Mouse (Mus musculus) intestine, embryonic 15.5 days (tissue): Measurements from ENCODE around the gene Rubcnl. TPM values are rescaled to one million over a fixed set of nuclear protein-coding genes. Genes with fewer than 3 reads are reported as not detected.

Source experiments
- ATAC-seq: fragments of 200-750 bp; cut with Nextera tagmentation; 2 replicates; pipeline ENCODE4 v1.8.0; 2017; ENCODE audit warnings: moderate TSS enrichment, moderate library complexity
- H3K27ac ChIP-seq: fragments of 300-500 bp; sonication (generic); 2 replicates; pipeline ENCODE4 v1.5.1; 2015; ENCODE audit warnings: mild to moderate bottlenecking, inconsistent platforms
- H3K27me3 ChIP-seq: fragments of 300-500 bp; sonication (generic); replicated peaks from 2 replicates; pipeline ENCODE4 v1.6.1; 2015; ENCODE audit warnings: inconsistent platforms
- H3K36me3 ChIP-seq: fragments of 300-500 bp; sonication (generic); 2 replicates; pipeline ENCODE4 v1.6.1; 2015; ENCODE audit warnings: inconsistent platforms
- H3K4me1 ChIP-seq: fragments of 300-500 bp; sonication (generic); replicated peaks from 2 replicates; pipeline ENCODE4 v1.6.1; 2015; ENCODE audit warnings: inconsistent platforms
- H3K4me2 ChIP-seq: fragments of 300-500 bp; sonication (generic); replicated peaks from 2 replicates; pipeline ENCODE4 v1.6.1; 2015; ENCODE audit warnings: mild to moderate bottlenecking, inconsistent platforms
- H3K4me3 ChIP-seq: fragments of 300-500 bp; sonication (generic); replicated peaks from 2 replicates; pipeline ENCODE4 v1.5.1; 2015; ENCODE audit warnings: inconsistent platforms
- H3K9ac ChIP-seq: fragments of 300-500 bp; sonication (generic); 2 replicates; pipeline ENCODE4 v1.6.1; 2015; ENCODE audit warnings: inconsistent platforms
- H3K9me3 ChIP-seq: fragments of 300-500 bp; sonication (generic); 2 replicates; pipeline ENCODE4 v1.6.1; 2016; ENCODE audit warnings: inconsistent platforms
- whole genome bisulfite sequencing: fragments of 180-500 bp; shearing (Covaris S2); methylation state at CpG from one replicate; pipeline ENCODE4 v1.1.7; 2015; 5-methylcytosine and 5-hydroxymethylcytosine counted together
- polyA plus RNA-seq: library from polyadenylated mRNA; unstranded; fragments of >200 nt; fragmentation: Nextera tagmentation; extraction: Ambion mirVana; gene quantifications from 2 replicates; pipeline ENCODE4 v1.2.1, GENCODE M21; 2015

Rubcnl gene
- polyA plus RNA-seq, 1 experiment from 2014 or later: 0.55 TPM

GRCm38 (mm10) chr14:75056861-75057431, 41.1 kb downstream of the Rubcnl start:
- Histone ChIP-seq H3K9me3 (no peaks in the 10 kb centered on the region), H3K27ac (no peak overlapping the region), H3K36me3 (no peaks in the 10 kb centered on the region), H3K9ac (no peak overlapping the region), H3K4me2 (no peak overlapping the region), H3K27me3 (no peaks in the 10 kb centered on the region), H3K4me1 (peaks cover 7% of the 10 kb centered on the region; the same call in 1 of the 2 replicates), H3K4me3 (no peak overlapping the region)
- no peak for ATAC-seq
- WGBS: 75% methylated on average over 9 of the region's 9 CpGs

- no peaks in the 10 kb centered on the region for H3K4me1 ChIP-seq
- no peaks in the 10 kb centered on the region for H3K27me3 ChIP-seq
- no peak overlapping the region for H3K4me3 ChIP-seq
- H3K36me3 ChIP-seq: no peaks in the 10 kb centered on the region
- peak; percentile 53; the same call in 1 of the 2 replicates for ATAC-seq
- H3K4me2 ChIP-seq: no peak overlapping the region
- no peak overlapping the region for H3K9ac ChIP-seq
- H3K27ac ChIP-seq: no peak overlapping the region
- H3K9me3 ChIP-seq: no peaks in the 10 kb centered on the region
- WGBS: 39% methylated on average over 8 of the region's 8 CpGs
Measured at GRCm38 (mm10) chr14:75060562-75060961, 44.7 kb downstream of the Rubcnl start.

GRCm38 (mm10) chr14:75063936-75064335, 48.1 kb downstream of the Rubcnl start:
- WGBS: 90% methylated on average over 8 of the region's 8 CpGs
- H3K4me1 ChIP-seq: no peaks in the 10 kb centered on the region
- H3K4me2 ChIP-seq: no peak overlapping the region
- no peak overlapping the region for H3K4me3 ChIP-seq
- no peaks in the 10 kb centered on the region for H3K9me3 ChIP-seq
- H3K9ac ChIP-seq: no peak overlapping the region
- H3K27me3 ChIP-seq: no peaks in the 10 kb centered on the region
- no peak for ATAC-seq
- H3K36me3 ChIP-seq: no peaks in the 10 kb centered on the region
- no peak overlapping the region for H3K27ac ChIP-seq

GRCm38 (mm10) chr14:75064520-75064919, 48.7 kb downstream of the Rubcnl start:
- no peaks in the 10 kb centered on the region for H3K9me3 ChIP-seq
- no peaks in the 10 kb centered on the region for H3K4me1 ChIP-seq
- no peak overlapping the region for H3K4me2 ChIP-seq
- no peak overlapping the region for H3K27ac ChIP-seq
- H3K9ac ChIP-seq: no peak overlapping the region
- peak; percentile 40; the same call in 1 of the 2 replicates for ATAC-seq
- WGBS: 79% methylated on average over 7 of the region's 7 CpGs
- no peak overlapping the region for H3K4me3 ChIP-seq
- H3K36me3 ChIP-seq: no peaks in the 10 kb centered on the region
- no peaks in the 10 kb centered on the region for H3K27me3 ChIP-seq

- 92% methylated on average over 5 of the region's 5 CpGs for WGBS
Measured at GRCm38 (mm10) chr14:75065211-75065610, 49.4 kb downstream of the Rubcnl start.

GRCm38 (mm10) chr14:75068430-75069112, 52.7 kb downstream of the Rubcnl start:
- WGBS: 80% methylated on average over 19 of the region's 19 CpGs
- Histone ChIP-seq H3K4me2 (no peak overlapping the region), H3K4me1 (no peaks in the 10 kb centered on the region)

More at GRCm38 (mm10) chr14:75065211-75065610, 49.4 kb downstream of the Rubcnl start:
- Histone ChIP-seq H3K4me2 (no peak overlapping the region), H3K27ac (no peak overlapping the region), H3K4me3 (no peak overlapping the region), H3K36me3 (no peaks in the 10 kb centered on the region), H3K9ac (no peak overlapping the region), H3K4me1 (no peaks in the 10 kb centered on the region), H3K27me3 (no peaks in the 10 kb centered on the region), H3K9me3 (no peaks in the 10 kb centered on the region)
- no peak for ATAC-seq

GRCm38 (mm10) chr14:75069356-75069979, 53.6 kb downstream of the Rubcnl start:
- Histone ChIP-seq H3K4me2 (no peak overlapping the region), H3K27ac (no peak overlapping the region), H3K9ac (no peak overlapping the region), H3K36me3 (no peaks in the 10 kb centered on the region), H3K27me3 (no peaks in the 10 kb centered on the region), H3K4me3 (no peak overlapping the region), H3K4me1 (no peaks in the 10 kb centered on the region), H3K9me3 (no peaks in the 10 kb centered on the region)
- WGBS: 69% methylated on average over 7 of the region's 7 CpGs
- no peak for ATAC-seq

More at GRCm38 (mm10) chr14:75068430-75069112, 52.7 kb downstream of the Rubcnl start:
- Histone ChIP-seq H3K9me3 (no peaks in the 10 kb centered on the region), H3K27me3 (no peaks in the 10 kb centered on the region), H3K36me3 (no peaks in the 10 kb centered on the region), H3K4me3 (no peak overlapping the region), H3K27ac (no peak overlapping the region), H3K9ac (no peak overlapping the region)
- no peak for ATAC-seq

- Histone ChIP-seq H3K4me1 (no peaks in the 10 kb centered on the region), H3K4me2 (no peak overlapping the region), H3K4me3 (no peak overlapping the region), H3K9ac (no peak overlapping the region), H3K36me3 (no peaks in the 10 kb centered on the region), H3K27me3 (no peaks in the 10 kb centered on the region), H3K9me3 (no peaks in the 10 kb centered on the region), H3K27ac (no peak overlapping the region)
- no peak for ATAC-seq
- WGBS: 85% methylated on average over 15 of the region's 15 CpGs
Measured at GRCm38 (mm10) chr14:75071091-75071490, 55.3 kb downstream of the Rubcnl start.

GRCm38 (mm10) chr14:75075299-75076180, 59.7 kb downstream of the Rubcnl start:
- H3K4me2 ChIP-seq: no peak overlapping the region
- no peak overlapping the region for H3K4me3 ChIP-seq
- 79% methylated on average over 10 of the region's 10 CpGs for WGBS
- H3K36me3 ChIP-seq: no peaks in the 10 kb centered on the region
- H3K9me3 ChIP-seq: no peaks in the 10 kb centered on the region
- no peak overlapping the region for H3K9ac ChIP-seq
- no peaks in the 10 kb centered on the region for H3K27me3 ChIP-seq
- no peaks in the 10 kb centered on the region for H3K4me1 ChIP-seq
- ATAC-seq: no peak
- H3K27ac ChIP-seq: no peak overlapping the region

GRCm38 (mm10) chr14:75077946-75078345, 62.1 kb downstream of the Rubcnl start:
- Histone ChIP-seq H3K9ac (no peak overlapping the region), H3K4me1 (no peaks in the 10 kb centered on the region), H3K4me3 (no peak overlapping the region), H3K36me3 (no peaks in the 10 kb centered on the region), H3K9me3 (no peaks in the 10 kb centered on the region), H3K27me3 (no peaks in the 10 kb centered on the region), H3K27ac (no peak overlapping the region), H3K4me2 (no peak overlapping the region)
- no peak for ATAC-seq
- WGBS: 67% methylated on average over 6 of the region's 6 CpGs
